Mouse (Mus musculus): Measurements from ENCODE around the gene Rp9. TPM values are rescaled to one million over a fixed set of nuclear protein-coding genes. Genes with fewer than 3 reads are reported as not detected.

Gene Rp9
- polyA plus RNA-seq, 1 experiment from 2014 or later = 52.6 TPM

GRCm38 (mm10) chr9:22368030-22368429 is 101.5 kb downstream of the Rp9 start:
- Histone ChIP-seq H3K27me3 (ENCODE audit: insufficient read depth, poor library complexity, severe bottlenecking) (no peaks in the 10 kb centered on the region), H3K36me3 (peaks cover 88% of the 10 kb centered on the region), H3K27ac (no peak overlapping the region), H3K4me3 (no peak overlapping the region), H3K4me1 (no peaks in the 10 kb centered on the region; the same call in 1 of the 2 replicates), H3K9me3 (no peaks in the 10 kb centered on the region)
- no peak for DNase-seq (ENCODE audit: low spot score)
- WGBS = 86% methylated on average over 6 of the region's 6 CpGs

GRCm38 (mm10) chr9:22366621-22367020 is 102.9 kb downstream of the Rp9 start:
- H3K27me3 ChIP-seq (ENCODE audit: insufficient read depth, poor library complexity, severe bottlenecking) = no peaks in the 10 kb centered on the region

GRCm38 (mm10) chr9:22366221-22366620 is 103.3 kb downstream of the Rp9 start:
- H3K4me3 ChIP-seq = no peak overlapping the region
- H3K4me1 ChIP-seq = no peaks in the 10 kb centered on the region; the same call in 1 of the 2 replicates
- WGBS = 82% methylated on average over 2 of the region's 2 CpGs
- H3K9me3 ChIP-seq = no peaks in the 10 kb centered on the region
- DNase-seq (ENCODE audit: low spot score) = no peak
- no peaks in the 10 kb centered on the region for H3K27me3 ChIP-seq (ENCODE audit: insufficient read depth, poor library complexity, severe bottlenecking)
- H3K27ac ChIP-seq = no peak overlapping the region
- peaks cover 87% of the 10 kb centered on the region for H3K36me3 ChIP-seq

More at GRCm38 (mm10) chr9:22366621-22367020, 102.9 kb downstream of the Rp9 start:
- WGBS = 94% methylated on average over 10 of the region's 10 CpGs
- no peaks in the 10 kb centered on the region for H3K9me3 ChIP-seq
- no peak for DNase-seq (ENCODE audit: low spot score)
- no peak overlapping the region for H3K27ac ChIP-seq
- H3K4me1 ChIP-seq = no peaks in the 10 kb centered on the region; the same call in 1 of the 2 replicates
- H3K4me3 ChIP-seq = no peak overlapping the region
- peaks cover 87% of the 10 kb centered on the region for H3K36me3 ChIP-seq

Other genes starting within 250 kb of the Rp9 start
- 17.2 and 19.2 TPM in 2 replicates for gene Zfp809, start 244.0 kb downstream of the Rp9 start, polyA plus RNA-seq (2016; fragmentation: Nextera tagmentation; extraction: Ambion mirVana)
- 5.1 and 5.4 TPM in 2 replicates for gene Zfp599, start 209.8 kb downstream of the Rp9 start, polyA plus RNA-seq (2016; fragmentation: Nextera tagmentation; extraction: Ambion mirVana)
- 17.2 and 19.9 TPM in 2 replicates for gene Zfp810, start 162.1 kb downstream of the Rp9 start, polyA plus RNA-seq (2016; fragmentation: Nextera tagmentation; extraction: Ambion mirVana)
- gene Anln, start 80.6 kb downstream of the Rp9 start, polyA plus RNA-seq (2016; fragmentation: Nextera tagmentation; extraction: Ambion mirVana) = 45.7 and 56.3 TPM in 2 replicates
- 3.3 and 4.6 TPM in 2 replicates for gene 9530077C05Rik, start 58.2 kb downstream of the Rp9 start, polyA plus RNA-seq (2016; fragmentation: Nextera tagmentation; extraction: Ambion mirVana)
- gene Gm17545, start 15.5 kb downstream of the Rp9 start, polyA plus RNA-seq (2016; fragmentation: Nextera tagmentation; extraction: Ambion mirVana) = not detected in 2 replicates
- 6.7 and 7.2 TPM in 2 replicates for gene Bbs9, start 6.0 kb upstream of the Rp9 start, polyA plus RNA-seq (2016; fragmentation: Nextera tagmentation; extraction: Ambion mirVana)

All from heart, embryonic 10.5 days (tissue).